9 mouse cellular contexts compared by ENCODE assay signal in genomic region chr15:84803685-84804084, GRCm38 (mm10). TPM values are rescaled to one million over a fixed set of nuclear protein-coding genes. Genes with fewer than 3 reads are reported as not detected.
DNase-seq lines count a peak whose midpoint lies in the region; ATAC-seq and TF ChIP-seq lines count a peak whose summit lies in the region.
"Had no signal": no experiment of that assay in that cellular context is flagged by ENCODE, and none has a peak within 500 bp of the region (broad histone marks: within the 10 kb centered on the region; RNA-seq: fewer than 3 reads in every experiment).

No protein-coding gene starts in this region.

- H3K27ac ChIP-seq in kidney, adult 2 months (ENCODE audit: insufficient read depth, low read depth, low read length) = no peak overlapping the region
- H3K27ac ChIP-seq in kidney, embryonic 14.5 days (ENCODE audit: low read depth, low read length) = no peak overlapping the region
- H3K27ac ChIP-seq: limb, embryonic 12.5 days had no signal

- intact Hi-C loops in heart, postnatal 10 days (cut with DNase I) = loop anchor here (2.0 kb wide), 1 partner anchor 87 kb away; no protein-coding TSS in a partner anchor
- intact Hi-C loops in left cerebral cortex, postnatal 25 days (cut with DNase I) = loop anchor here (2.0 to 5.0 kb wide), 2 partner anchors 49 to 89 kb away; no protein-coding TSS in a partner anchor

- no peaks in the 10 kb centered on the region for H3K9me3 ChIP-seq in kidney, embryonic 14.5 days (ENCODE audit: control insufficient read depth, low read length)
- H3K9me3 ChIP-seq: limb, embryonic 12.5 days had no signal

- no peaks in the 10 kb centered on the region for H3K36me3 ChIP-seq in kidney, adult 2 months (ENCODE audit: control insufficient read depth, insufficient read depth, low read length)
- H3K36me3 ChIP-seq in kidney, embryonic 14.5 days (ENCODE audit: control insufficient read depth, insufficient read depth, low read length) = no peaks in the 10 kb centered on the region

- no peaks in the 10 kb centered on the region for H3K27me3 ChIP-seq in kidney, adult 2 months (replicated peaks; ENCODE audit: control insufficient read depth, insufficient read depth, low read length)
- H3K27me3 ChIP-seq in kidney, embryonic 14.5 days (ENCODE audit: control insufficient read depth, insufficient read depth, low read length) = no peaks in the 10 kb centered on the region

- H3K4me3 ChIP-seq in kidney, adult 2 months (ENCODE audit: insufficient read depth, low read depth, low read length) = no peak overlapping the region
- H3K4me3 ChIP-seq in kidney, embryonic 14.5 days (ENCODE audit: low read length) = no peak overlapping the region
- H3K4me3 ChIP-seq: limb, embryonic 12.5 days had no signal

- peak; percentile 66 for DNase-seq in kidney, adult 2 months
- peak; percentile 77 for DNase-seq in MN1 (ENCODE audit: low spot score)
- DNase-seq in cerebellum, adult 9-10 months = peak; percentile 86
- DNase-seq in heart, postnatal 10 days = peak; percentile 50 to 73
- peak; percentile 64 to 70 for DNase-seq in left cerebral cortex, postnatal 25 days (ENCODE audit: low spot score in 2 of 2)
- DNase-seq in retina, embryonic 14.5 days (ENCODE audit: low spot score) = peak; percentile 78

- 55% methylated on average over 3 of the region's 3 CpGs for WGBS in kidney, adult 2 months
- 60% methylated on average over 3 of the region's 3 CpGs for WGBS in kidney, embryonic 14.5 days

- peak; percentile 84 for TF ChIP-seq CTCF in kidney, adult 2 months (conservative IDR thresholded peaks at IDR 0.05; ENCODE audit: insufficient read depth, insufficient read length, low read depth, low read length)

- no peaks in the 10 kb centered on the region for H3K4me1 ChIP-seq in kidney, adult 2 months (ENCODE audit: control insufficient read depth, insufficient read depth, low read length)
- no peaks in the 10 kb centered on the region for H3K4me1 ChIP-seq in kidney, embryonic 14.5 days (ENCODE audit: control insufficient read depth, insufficient read depth, low read length)
- H3K4me1 ChIP-seq: limb, embryonic 12.5 days had no signal

- no peak overlapping the region for H3K9ac ChIP-seq in kidney, embryonic 14.5 days (ENCODE audit: low read depth, low read length)
- H3K9ac ChIP-seq: limb, embryonic 12.5 days had no signal

- no peak overlapping the region for H3K4me2 ChIP-seq in kidney, embryonic 14.5 days (replicated peaks; ENCODE audit: low read depth, low read length)
- H3K4me2 ChIP-seq: limb, embryonic 12.5 days had no signal

- no peak for ATAC-seq in kidney, embryonic 14.5 days (ENCODE audit: low FRiP score, low TSS enrichment)
- no peak for ATAC-seq in megakaryocyte-erythroid progenitor cell, adult 5-6 weeks (replicated peaks; ENCODE audit: low FRiP score, low TSS enrichment, poor library complexity, severe bottlenecking)

- no peak for TF ChIP-seq POLR2A in kidney, adult 2 months (IDR thresholded peaks at IDR 0.05; ENCODE audit: low read depth, low read length)

RNA-seq across cellular contexts. Expression of gene Phf21b, which starts 52.2 kb away (rescaled TPM):
- 3.6 and 4.7 TPM in 2 replicates for polyA plus RNA-seq in kidney, adult 2 months (2012; rRNA removed)
- 1.1 and 1.8 TPM in 2 replicates for polyA plus RNA-seq in kidney, embryonic 14.5 days (2014; fragmentation: Nextera tagmentation; extraction: Ambion mirVana)
- 1 to 10 TPM; 2.0 to 2.9 TPM for total RNA-seq in heart, postnatal 10 days (2021)
- 10 to 100 TPM; 14.2 to 16.9 TPM for total RNA-seq in left cerebral cortex, postnatal 25 days (2021)
- 4.0 TPM in 1 of 2 replicates, not detected in the other for total RNA-seq in megakaryocyte-erythroid progenitor cell, adult 5-6 weeks (2014; fragmentation: Nextera tagmentation)
- total RNA-seq in megakaryocyte-erythroid progenitor cell, adult 5-6 weeks (2017) = not detected in 2 replicates
